Mouse (Mus musculus) heart, postnatal 25 days (tissue): ENCODE measurements around the gene Unc5b. TPM values are rescaled to one million over a fixed set of nuclear protein-coding genes. Genes with fewer than 3 reads are reported as not detected.

Source experiments
- DNase-seq: peaks from one replicate; pipeline ENCODE4 v3.0.0; 2022; ENCODE audit warnings: low spot score
- intact Hi-C: fragments of 180-260 bp; cut with DNase I; formaldehyde crosslinking; loops from one replicate; pipeline ENCODE4 v1.15.1; 2025
- total RNA-seq, 2 experiments: library from RNA; stranded (reverse); gene quantifications; 2 replicates each; pipeline ENCODE4 v1.2.3; 2021

Unc5b gene
- total RNA-seq, 2 experiments from 2014 or later: 15.2 to 18.4 TPM

DNA sequence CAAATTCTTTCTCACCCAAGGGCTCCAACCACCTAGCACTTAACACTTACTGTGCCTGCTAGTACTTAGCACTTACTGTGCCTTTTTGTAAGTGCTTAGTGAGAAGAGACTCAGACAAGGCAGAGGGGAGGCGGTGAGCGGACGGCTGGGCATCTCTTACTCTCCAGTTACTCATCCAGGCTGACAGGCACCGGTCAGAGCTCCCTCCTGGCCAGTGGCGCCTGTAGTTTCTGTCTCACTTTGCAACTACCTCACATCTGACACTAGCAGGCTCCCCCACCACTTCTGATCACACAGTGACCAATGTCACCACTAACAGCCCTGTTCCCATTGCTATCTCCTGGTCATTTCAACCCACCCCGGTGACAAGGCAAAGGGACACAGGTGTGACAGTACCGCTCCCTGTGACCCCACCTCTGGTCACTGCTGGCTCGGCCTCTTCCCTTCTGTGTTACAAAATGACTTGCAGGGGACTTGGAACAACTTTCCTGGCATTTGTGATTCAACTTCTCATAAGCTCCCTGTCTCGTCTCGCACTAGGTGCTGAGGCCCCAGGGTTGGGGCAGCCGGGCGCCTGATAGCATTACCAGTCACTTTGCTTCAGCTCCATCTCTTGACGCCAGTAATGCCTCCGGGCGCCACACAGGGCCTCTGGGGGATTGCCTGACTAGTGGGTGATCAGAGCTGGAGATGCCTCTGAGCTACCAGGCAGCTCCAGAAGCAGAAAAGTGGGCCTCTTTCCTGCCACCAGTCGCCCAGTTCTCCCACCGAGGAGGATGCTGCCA, 8.5 kb downstream of the Unc5b start:
- DNase-seq: no peak
- intact Hi-C loops: no loop called here

DNA sequence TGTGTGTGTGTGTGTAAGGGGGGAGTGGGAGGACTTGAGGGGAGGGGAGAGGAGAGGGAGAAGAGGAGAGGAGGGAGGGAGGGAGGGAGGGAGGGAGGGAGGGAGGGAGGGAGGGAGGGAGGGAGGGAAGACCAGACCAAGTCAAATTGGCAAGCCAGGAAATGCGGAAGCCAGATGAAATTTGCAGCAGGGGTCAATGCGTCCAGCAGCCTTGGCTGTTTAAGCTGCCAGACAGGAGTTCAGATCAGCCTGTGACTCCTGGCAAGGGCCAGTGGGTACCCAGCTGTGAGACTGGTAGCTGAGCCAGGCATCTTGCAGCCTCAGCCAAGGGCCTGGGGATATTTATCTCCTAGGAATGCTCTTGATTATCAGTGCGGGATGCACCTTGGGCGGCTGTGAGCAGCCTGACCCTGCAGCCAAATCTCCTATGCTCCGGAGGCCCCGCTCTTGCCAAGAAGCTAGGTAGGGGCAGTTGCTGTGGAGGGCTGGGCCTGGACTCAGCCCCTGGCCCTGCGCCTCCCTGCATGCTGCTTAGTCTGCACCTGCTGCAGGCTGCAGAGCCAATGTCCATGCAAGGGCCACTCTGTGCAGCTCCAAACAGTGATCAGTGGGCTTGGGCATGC, 9.5 kb downstream of the Unc5b start:
- intact Hi-C loops: no loop called here
- DNase-seq: no peak

DNA sequence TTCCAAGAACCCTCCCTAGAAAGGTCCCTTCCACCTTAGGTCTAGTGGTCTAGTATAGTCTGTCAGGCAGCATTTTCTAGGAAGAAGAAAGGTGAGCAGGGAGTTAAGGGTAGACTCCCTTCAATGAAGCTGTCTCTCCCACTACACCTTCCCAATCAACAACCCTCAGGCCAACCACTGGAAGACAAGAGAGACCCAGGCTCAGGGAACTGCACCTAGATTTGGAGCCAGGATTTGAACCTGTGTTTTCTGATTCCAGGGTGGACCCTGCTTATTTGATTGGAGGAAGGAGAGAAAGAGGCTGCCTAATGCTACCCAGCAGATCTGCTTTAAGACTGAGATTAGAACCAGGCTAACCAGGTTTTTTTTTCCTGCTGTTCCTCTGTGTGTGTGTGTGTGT, 10.1 kb downstream of the Unc5b start:
- intact Hi-C loops: no loop called here
- no peak for DNase-seq

DNA sequence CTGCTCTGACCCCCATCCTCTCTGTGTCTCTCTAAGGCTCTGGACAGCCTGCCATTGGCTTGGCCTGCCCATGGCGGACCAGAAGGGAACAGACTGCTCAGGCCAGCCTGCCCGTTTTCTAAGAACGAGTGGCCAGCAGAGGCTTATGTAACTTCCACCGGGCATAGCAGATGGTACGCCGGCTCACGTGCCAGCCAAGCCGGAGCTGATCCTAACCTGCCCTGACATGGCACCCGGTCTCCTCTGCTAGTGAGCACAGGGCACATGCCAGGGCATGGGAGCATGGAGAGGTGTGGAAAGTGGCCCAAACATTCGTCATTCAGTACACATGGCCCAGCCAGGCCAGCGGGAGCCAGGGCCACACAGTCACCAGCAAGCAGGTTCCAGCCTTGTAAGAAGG, 10.8 kb downstream of the Unc5b start:
- intact Hi-C loops: no loop called here
- DNase-seq: peak; percentile 40

DNA sequence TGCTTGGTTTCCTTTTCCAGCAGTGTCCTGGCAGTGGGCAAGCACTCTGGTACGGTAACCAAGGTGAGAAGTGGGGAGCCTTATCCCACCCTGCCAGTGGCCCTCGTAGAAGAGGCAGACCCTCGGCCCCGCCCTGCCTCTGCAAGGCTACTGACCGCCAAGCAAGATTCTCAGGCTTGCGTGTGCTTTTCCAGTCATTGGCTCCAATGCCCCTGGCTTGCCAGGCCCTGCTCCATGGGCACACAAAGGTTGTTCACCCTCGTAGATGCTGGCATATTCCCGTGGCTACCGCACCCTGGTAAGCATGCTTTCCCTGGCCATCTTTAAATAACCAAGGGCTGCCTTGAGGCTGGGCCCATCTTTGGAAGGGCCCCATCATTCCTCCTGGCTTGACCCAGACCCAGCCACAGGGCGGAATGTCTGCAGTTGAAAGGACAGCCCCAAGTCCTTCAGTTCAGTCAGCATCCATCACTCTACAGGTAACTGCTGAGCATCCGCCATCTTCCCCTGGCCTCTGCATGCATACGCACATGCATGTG, 11.7 kb downstream of the Unc5b start:
- DNase-seq: no peak
- intact Hi-C loops: no loop called here

DNA sequence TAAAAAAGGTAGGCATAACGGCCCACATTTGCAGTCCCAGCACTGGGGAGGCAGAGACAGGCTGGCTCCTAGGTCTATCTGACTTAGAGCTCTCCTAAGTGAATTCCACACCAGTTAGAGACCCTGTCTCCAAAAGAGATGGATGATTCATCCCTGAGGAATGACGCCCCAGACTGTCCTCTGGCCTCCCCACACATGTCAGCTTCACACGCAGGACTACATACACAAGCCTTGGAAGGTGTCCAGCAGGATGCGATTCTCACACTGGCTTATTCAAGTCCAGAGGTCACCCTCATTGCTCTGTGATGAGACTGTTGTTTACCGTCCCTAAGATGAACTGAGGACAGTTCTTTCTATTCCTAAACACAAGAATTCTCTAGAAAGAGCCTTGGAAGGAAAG, 12.2 kb downstream of the Unc5b start:
- no peak for DNase-seq
- intact Hi-C loops: no loop called here

DNA sequence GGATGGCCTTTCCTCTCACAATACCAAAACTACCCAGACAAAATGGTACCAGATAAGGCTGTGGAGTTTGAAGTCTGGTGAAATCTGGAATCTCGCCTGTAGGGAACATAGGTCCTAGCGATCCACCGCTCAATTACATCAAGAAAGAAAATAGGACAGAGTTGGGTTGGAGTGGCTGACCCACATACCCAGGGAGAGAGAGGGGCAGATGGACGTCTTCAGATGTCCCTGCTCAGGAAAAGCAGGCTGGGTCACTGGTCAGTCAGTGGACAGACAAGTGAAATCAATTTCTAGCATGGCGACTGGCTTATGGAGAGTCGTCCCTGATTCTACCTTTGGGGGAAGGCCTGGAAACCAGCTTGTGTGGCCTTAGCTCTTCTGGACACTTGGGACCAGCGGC, 12.7 kb downstream of the Unc5b start:
- no peak for DNase-seq
- intact Hi-C loops: no loop called here

DNA sequence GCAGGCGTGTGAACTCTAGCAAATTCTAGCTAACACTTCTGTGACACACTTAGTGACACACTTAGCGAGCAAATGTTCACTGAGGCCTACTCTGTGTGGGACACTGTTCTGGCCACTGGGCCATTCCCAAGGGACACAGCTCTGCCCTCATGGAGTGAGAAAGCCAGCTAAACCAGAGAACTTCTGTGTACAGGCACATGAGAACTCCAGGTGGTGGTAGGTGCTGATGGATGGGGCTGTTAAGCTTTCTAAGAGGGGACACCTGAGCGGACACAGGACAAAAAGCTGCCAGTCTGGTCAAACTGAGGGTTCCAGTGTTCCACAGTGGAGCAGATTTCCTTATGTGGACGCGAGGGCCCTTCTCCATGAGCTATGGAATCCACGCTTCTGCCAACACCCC, 13.5 kb downstream of the Unc5b start:
- DNase-seq: no peak
- intact Hi-C loops: no loop called here

DNA sequence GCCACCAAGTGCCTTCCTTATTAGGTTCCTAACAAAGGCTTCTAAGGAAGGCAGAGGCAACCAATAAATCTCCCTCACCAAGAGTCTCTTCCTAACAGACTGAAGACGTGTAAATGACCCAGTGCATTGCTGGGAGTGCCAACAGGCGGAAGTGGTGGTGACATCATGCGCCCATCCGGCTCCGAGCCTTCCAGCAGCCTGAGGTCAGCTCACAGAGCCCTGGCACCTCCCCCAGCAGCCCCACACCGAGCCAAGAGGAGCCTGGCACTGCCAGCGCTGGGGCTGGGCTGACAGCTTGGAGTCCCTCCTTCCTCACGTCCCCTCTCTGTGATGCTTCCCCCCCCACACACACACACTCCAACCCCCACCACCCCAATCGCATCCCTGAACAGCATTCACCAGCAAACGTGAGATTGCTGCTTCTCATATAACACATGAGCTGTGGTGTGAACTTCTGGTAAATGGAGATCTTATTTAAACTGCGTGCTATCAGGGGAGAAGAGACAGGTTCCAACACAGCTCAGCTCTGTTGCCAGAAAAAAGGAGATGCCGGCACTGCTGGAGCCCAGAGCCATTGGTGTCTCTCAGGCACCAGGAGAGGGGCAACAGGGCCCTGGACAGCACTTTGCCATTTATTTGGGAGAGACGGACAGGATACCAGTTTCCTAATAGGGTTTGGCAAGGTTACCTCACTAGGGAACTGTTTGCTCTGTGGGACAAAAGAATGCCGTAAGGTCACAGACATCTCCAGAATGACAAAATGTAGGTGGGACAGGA, 14.3 kb downstream of the Unc5b start:
- DNase-seq: peak; percentile 60
- intact Hi-C loops: no loop called here

DNA sequence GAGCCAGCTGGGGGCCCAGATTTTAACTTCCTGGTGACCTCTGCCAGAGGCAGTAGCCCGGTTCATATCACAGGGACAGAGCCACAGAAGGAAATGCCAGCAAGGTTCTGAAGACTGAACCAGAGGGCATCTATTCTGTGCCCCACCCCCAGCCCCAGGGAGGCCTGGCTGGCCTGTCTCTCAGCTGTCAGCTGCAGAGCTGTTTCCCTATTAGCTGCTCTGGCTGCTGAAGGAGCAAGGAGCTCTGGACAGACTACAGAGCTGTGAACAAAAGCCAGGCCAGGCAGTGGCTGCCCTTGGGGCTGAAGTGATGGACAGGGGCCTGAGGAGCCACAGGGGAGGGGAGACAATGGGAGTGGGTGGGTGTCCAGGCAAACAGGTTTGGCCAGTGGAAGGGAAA, 15.5 kb downstream of the Unc5b start:
- intact Hi-C loops: no loop called here
- DNase-seq: no peak

DNA sequence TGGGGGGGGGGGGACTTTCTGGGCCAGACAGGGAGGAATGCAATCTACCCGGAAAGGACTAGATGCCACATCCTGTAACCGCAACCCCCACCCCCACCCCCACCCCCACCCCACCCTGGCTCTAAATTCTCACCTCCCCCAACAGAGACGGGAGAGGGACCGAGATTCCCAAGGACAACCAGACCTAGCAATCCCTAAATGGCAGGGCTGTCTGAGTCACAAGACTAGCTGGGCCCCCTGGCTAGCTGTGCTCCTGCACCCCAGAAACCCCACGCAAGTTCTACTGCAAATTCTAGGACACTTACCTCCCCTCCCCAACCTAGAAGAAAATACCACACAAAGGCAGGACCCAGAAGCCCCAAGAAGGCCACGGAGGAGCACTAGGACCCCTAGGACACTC, 16.3 kb downstream of the Unc5b start:
- no peak for DNase-seq
- intact Hi-C loops: no loop called here

DNA sequence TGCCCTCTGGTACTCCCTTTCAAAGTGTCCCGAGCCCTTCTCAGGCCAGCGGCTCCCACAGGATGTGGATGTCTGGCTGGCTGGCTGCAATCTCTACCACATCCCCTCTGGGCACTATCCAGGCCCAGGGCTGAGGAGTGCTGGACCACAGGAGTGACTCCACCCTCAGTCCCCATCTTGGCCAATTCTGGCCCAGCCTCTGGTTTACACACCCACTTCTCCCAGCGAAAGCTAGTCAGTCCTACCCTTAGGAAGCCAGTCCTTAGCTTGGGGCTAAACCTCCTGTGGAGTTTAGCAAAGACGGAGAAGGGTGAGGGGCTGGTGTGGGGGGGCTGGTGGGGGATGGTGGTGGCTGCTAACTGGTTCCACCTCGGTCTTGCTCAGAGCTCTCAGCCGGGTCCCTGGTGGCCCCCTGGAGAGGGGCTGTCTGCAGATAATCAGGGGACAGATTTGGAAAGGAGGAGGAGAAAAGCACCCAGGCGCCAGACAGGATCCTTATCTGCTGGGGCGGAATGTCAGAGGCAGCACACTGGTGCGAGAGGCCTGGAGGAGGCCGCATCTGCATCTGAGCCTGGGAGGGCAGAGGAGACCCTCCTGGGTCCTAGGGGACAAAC, 16.8 kb downstream of the Unc5b start:
- intact Hi-C loops: no loop called here
- peak; percentile 67 for DNase-seq

DNA sequence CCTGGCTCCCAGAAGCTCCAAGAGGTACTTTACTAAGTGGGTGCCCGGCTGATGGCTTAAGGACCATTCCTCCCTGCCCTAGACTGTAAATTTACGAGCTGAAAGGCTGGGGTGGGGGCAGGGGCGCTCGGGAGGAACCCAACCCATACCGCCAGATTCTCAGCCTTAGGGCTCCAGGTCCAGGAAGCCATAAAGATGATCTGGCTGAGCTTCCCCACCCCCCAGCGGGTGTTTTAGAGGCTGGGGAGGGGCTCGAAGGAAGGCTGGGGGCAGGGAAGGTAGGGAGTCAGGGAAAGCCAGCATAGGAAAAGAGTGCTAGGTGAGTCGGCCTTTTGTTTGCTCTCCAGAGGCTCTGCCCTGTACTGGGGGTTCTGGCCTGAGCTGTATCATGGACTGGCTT, 17.8 kb downstream of the Unc5b start:
- intact Hi-C loops: no loop called here
- no peak for DNase-seq

DNA sequence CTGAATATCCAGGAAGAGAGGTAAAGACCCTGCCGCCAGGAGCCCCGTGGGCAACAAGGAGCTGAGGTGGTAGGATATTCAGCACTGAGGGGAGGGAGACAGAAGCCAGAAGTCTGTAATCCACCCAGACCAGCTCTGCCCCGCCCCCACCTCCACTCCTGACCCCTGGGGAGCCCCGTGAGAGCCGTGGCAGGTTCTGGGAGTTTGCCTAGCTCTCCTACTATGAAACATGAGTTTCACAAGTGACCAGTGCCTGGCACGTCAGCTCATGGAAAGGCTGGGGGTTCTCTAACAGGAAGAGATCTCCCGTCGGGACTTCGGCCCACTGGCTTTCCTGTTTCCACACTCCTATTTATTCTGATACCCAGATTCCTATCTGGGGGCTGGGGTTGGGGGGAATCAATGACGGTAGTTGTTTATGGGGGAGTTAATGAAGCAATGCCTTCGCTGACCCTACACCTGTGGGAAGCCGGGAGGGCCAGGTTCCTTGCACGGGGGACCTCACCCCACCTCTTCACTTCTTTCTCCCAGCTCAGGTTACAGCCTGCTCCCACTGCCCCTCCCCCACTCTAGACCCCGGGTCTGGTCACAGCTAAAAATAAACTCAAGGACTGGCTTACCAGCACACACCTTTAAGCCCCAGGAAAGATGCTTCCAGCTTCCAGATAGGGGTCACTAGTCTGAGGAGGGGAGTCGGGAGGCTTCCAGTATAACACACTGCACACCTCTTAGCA, 19.4 kb downstream of the Unc5b start:
- intact Hi-C loops: no loop called here
- DNase-seq: no peak

DNA sequence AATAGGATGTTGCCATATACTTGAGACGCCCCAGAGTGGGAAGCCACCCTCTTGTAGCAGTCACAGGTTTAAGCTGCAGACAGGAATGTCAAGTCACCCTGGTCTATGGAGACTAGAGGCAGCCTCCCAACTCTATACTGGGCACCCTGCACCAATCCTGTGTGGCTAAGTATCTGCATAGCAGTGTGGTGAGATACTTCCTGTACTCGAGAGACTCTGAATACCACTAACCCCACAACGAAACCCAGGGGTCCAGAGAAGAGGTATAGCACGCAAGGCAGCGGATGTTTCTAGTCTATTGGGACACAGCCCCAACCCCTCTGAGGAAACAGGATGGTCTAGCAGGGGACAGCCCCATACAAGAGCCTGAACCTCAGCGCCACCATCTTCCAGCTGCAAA, 22.9 kb downstream of the Unc5b start:
- DNase-seq: no peak
- intact Hi-C loops: no loop called here

DNA sequence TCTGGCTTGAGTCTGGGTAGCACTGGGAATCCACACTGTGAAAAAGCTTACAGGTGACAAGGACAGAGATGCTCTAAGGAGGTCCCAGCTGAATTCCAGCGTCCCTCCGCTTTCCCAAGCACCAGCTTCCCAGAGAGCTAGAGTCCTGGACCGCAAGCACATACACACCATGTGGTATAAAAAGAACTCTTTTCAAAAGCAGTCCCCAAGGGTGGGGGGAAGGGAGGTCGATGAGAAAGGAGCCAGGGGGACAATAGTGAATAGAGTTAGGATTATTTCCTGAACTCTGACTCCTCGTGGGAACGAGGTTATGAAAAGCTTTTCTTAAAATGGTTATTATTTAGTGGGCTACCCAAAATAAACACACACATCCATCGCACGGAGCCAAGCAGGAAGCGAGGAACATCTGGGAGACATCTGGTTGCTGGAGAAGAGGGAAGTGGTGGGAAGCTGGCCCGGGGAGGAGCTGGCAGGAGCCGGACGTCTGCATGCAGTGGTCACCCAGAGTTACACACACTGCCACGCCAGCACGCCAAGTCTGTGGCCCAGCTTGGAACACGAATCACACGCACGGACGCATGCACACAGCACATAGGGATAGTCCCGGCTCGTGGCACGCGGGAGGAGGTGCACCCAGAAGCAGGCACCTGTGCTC, 23.7 kb downstream of the Unc5b start:
- peak; percentile 82 for DNase-seq
- intact Hi-C loops: loop anchor here (2.0 kb wide), 1 partner anchor 23 kb away; the partner anchor contains the start of gene Unc5b

DNA sequence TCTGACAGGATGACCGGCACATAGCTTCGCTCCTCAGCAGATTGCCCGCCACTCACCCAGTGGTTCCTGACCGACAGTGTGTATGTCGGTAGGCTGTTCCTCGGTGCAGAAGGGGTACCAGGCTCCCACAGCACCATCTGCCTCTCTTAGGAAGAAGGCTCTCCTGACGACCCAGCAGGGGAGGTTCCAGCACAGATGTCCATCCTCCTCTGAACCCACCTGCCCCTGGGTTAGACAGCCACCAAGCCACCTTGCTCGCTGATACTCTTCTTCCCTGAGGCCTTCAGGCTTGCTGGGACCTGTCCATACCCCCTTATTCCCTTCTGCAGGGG, 25.2 kb downstream of the Unc5b start:
- intact Hi-C loops: loop anchor here (2.0 kb wide), 1 partner anchor 25 kb away; the partner anchor contains the start of gene Unc5b
- DNase-seq: no peak

DNA sequence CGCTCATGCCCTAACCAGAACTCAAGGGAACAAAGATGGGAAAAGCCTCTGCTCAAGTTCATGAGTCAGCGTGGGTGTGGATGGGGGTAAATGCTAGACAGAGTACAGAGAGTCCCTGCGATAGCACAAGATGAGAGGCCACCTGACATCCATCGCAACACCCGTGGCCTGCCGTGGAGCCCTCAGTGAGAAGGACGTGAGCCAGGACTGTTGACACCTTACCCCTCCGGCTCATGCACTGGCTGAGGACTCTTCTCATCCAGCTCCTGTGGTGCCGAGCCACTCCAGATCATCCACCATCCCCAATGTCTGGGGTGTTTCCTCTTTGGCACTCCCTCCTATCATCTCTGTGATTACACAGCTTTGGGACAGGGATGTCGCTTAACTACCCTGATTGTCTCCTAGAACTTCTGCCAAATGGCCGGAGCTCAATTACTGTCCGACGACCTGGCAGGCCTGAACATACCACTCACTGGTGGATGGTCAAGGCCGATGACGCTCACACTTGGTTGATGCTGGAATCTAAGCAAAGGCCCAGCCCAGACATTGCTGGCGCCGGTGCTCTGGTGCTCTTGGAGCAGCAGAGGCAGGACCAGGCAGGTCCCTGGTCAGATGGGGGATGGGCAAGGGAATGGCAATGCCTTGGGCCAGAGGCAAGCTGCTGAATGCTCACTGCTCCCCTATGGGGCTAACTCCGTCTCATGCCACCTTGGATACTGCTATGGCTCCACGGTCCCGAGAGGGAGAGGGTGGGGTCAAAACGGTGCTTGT, 25.8 kb downstream of the Unc5b start:
- DNase-seq: peak; percentile 43
- intact Hi-C loops: loop anchor here (2.0 kb wide), 1 partner anchor 25 kb away; the partner anchor contains the start of gene Unc5b
